Mouse (Mus musculus) central nervous system, embryonic 18 days (tissue): Measurements from ENCODE around the gene Adam1a. TPM values are rescaled to one million over a fixed set of nuclear protein-coding genes. Genes with fewer than 3 reads are reported as not detected.

ENCODE experiments used
- polyA plus RNA-seq: library from polyadenylated mRNA; depleted of rRNA; stranded (reverse); fragments of >200 nt; gene quantifications from 2 replicates; pipeline ENCODE4 v1.2.3, GENCODE M21; 2012; rRNA removed

Gene Adam1a
- 35.6 and 38.7 TPM in 2 replicates for polyA plus RNA-seq

GRCm38 (mm10) chr5:121544910-121545792 is at the start of gene Adam1a, which contains the start of gene Gm42878:
TSS of gene Adam1a (minus strand) at chr5:121545482.
TSS of gene Gm42878 (minus strand) at chr5:121545482.

GRCm38 (mm10) chr5:121593451-121594401 is 48.4 kb upstream of the Adam1a start, which contains the start of gene Aldh2:
TSS of gene Aldh2 (minus strand) at chr5:121593824.

GRCm38 (mm10) chr5:121545793-121546529 is 679 bp upstream of the Adam1a start, which contains the start of gene Mapkapk5:
TSS of gene Mapkapk5 (minus strand) at chr5:121545905.

GRCm38 (mm10) chr5:121503231-121503630 is 42.1 kb downstream of the Adam1a start, which contains the start of gene Adam1b:
TSS of gene Adam1b (minus strand) at chr5:121503435.

Other genes starting within 250 kb of the Adam1a start
- gene Trafd1, start 159.8 kb downstream of the Adam1a start, polyA plus RNA-seq: 168 and 172 TPM in 2 replicates
- gene Naa25, start 147.5 kb downstream of the Adam1a start, polyA plus RNA-seq: 33.8 and 35.4 TPM in 2 replicates
- gene Tmem116, start 93.6 kb downstream of the Adam1a start, polyA plus RNA-seq: 1.3 and 2.2 TPM in 2 replicates
- gene Erp29, start 93.0 kb downstream of the Adam1a start, polyA plus RNA-seq: 141 and 157 TPM in 2 replicates
- not detected in 2 replicates for gene Adam1b, start 42.0 kb downstream of the Adam1a start, polyA plus RNA-seq
- gene Gm42878, start within 50 bp of the Adam1a start, polyA plus RNA-seq: 0.14 and 0.36 TPM in 2 replicates
- gene Mapkapk5, start 423 bp upstream of the Adam1a start, polyA plus RNA-seq: 126 and 129 TPM in 2 replicates
- gene Aldh2, start 48.3 kb upstream of the Adam1a start, polyA plus RNA-seq: 133 and 141 TPM in 2 replicates
- 2.3 and 2.4 TPM in 2 replicates for gene Acad12, start 73.5 kb upstream of the Adam1a start, polyA plus RNA-seq
- 1.4 and 2.0 TPM in 2 replicates for gene Acad10, start 115.0 kb upstream of the Adam1a start, polyA plus RNA-seq
- 34.8 and 36.3 TPM in 2 replicates for gene Brap, start 115.1 kb upstream of the Adam1a start, polyA plus RNA-seq
- gene Atxn2, start 165.9 kb upstream of the Adam1a start, polyA plus RNA-seq: 129 and 141 TPM in 2 replicates